Mouse (Mus musculus): ENCODE measurements around the gene Ttc24.

- no peak for TF ChIP-seq CTCF (IDR thresholded peaks at IDR 0.05; ENCODE audit: low read depth)
- no peak for TF ChIP-seq EP300 (IDR thresholded peaks at IDR 0.05; ENCODE audit: low read depth)
These were observed 23.6 kb upstream of the Ttc24 start for GRCm38 (mm10) chr3:88101736-88102135.

Measured in liver, embryonic 14.5 days (tissue).